Mouse (Mus musculus): Measurements from ENCODE around the gene Gp5.
"Not testable (repeated sequence)": the region's sequence is repeated elsewhere in the genome, so short reads cannot be mapped to it uniquely, and the experiment has no call there.

The Gp5 gene

DNA sequence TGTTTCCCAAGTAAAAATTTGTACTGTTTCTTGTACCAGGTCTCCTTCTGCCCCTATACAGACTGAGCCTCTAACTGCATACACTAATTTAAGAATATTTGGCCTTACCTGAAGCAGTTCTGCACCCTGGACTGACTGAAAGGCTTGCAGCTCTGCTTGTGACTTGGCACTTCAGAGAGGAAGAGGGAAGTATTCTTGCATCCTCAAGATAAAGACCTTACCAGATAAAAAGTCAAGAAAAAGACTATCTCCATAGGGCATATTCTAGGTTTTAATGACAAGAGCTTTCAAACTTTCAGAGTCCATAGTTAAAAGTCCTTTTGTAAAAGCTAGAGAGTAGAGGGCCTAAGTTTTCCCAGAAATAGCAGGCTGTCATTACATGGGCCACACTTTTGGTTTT lies at the start of gene Gp5:
TSS of gene Gp5 (minus strand) at position 133 of the 400 bp plus-strand sequence.
- no peak for DNase-seq

DNA sequence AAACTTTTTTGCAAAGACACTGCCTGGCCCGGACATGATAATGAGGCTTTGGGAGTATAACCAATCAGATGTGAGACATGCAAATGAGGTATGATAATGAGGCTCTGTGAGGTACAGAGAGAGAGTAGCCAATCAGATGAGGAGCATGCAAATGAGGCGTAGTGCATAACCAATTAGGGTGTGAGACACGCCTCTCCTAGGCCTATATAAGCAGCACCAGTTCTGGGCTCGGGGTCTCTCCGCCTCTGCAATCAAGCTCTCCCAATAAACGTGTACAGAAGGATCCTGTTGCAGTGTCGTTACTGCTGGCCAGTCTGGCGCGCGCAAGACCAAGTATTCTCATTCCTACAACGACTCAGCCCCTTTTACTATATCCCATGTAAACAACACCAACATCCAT lies 42.9 kb upstream of the Gp5 start:
- not testable (repeated sequence) for DNase-seq

DNA sequence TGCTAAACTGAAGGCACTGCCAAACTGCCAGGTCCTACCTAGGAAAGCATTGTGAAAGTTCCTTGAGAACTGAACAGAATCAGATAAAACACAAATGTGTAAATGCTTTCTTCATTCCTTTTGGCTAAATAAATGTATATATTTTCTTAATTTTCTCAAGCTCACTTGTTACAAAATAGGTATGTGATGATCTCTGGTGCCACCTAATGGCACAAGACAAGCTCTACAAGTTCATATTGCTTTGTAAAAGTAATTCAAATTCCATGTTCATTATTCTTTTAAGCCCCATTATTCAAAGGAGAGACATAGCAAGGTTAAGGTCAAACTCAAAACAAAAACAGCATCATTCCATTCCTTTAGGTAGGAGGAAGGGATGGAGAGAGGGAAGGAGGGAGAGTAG lies 3.7 kb upstream of the Gp5 start:
- no peak for DNase-seq

DNA sequence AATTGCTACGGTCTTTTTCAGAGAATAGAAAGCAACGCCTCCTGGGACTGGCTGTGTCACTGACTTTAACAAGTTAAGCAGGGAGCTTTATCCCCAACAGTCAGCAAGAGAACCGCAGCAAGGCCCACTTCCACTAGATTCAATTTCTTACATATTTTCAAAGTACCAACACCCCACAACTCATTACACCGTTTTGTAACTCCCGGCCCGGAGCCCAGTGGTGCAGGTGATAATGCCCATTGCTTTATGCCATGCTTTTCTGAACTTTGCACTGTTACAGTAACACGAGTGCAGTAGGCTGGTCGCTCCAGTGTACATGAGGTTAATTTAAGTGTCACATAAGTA lies 436 bp downstream of the Gp5 start:
- no peak for DNase-seq

DNA sequence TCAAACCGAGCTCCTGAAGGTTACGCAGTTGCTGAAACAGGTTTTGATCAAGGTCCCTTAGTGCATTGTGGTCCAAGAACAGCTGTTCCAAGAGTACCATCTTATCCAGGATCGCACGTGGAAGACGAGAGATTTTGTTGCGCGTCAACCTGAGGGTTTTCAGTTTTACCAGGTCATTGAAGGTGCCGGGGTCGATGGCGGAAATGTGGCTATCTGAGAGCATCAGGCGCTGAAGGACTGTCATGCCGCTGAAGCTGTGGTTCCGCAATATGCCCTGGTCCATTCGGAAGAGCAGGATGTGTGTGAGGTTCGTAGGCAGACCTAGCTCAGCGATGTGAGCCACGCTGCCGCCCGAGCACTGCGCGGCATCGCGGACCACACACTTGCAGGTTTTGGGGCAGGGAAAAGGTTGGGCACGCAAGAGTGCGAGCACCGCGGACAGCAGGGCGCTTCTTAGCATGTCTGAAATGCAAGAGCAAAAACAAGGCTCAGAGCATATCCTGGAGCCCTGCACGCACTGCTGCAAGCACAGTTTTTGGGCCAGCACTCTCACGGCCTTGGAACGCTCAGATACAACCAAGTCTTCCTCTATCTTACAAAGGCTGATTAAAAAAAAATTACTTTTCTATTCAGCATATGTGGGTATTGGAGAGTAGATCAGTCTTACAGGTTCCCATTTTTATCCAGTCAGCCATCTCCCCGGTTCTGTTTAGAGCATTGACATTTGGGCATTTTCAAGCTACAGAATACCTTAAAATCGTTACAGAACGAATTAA lies 996 bp downstream of the Gp5 start:
- peak; percentile 11 for DNase-seq

DNA sequence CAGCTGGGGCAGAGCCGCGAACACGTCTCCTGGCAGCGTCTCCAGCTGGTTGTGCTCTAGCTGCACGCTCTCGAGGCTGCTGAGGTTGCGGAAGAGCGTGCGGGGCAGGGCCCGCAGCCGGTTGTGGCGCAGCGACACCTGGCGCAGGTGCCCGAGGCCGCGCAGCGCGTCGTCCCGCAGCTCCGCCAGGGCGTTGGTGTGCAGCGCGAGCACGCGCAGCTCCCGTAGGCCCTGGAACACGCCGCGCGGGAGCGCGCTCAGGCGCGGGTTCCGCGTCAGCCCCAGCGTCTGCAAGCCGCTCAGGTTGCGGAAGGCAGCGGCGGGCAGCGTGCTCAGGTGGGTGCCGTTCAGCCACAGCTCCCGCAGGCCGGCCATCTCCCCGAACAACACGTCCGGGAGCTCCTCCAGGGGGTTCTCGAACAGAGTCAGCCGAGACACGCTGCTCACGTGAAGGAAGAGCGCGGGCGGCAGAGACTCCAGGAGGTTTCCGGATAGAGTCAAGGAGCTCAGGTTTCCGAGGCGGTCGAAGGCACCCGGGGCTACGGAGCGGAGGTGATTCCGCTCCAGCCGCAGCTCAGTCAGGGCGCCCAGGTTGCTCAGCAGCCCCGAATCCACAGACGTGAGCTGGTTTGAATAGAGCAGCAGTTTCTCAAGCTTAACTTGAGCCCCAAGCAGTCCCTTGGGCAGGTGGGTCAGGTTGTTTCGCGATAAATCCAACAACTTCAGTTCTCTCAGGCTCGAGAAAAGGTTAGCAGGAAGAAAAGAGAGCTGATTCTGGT lies 1.8 kb downstream of the Gp5 start:
- peak; percentile 43 for DNase-seq

DNA sequence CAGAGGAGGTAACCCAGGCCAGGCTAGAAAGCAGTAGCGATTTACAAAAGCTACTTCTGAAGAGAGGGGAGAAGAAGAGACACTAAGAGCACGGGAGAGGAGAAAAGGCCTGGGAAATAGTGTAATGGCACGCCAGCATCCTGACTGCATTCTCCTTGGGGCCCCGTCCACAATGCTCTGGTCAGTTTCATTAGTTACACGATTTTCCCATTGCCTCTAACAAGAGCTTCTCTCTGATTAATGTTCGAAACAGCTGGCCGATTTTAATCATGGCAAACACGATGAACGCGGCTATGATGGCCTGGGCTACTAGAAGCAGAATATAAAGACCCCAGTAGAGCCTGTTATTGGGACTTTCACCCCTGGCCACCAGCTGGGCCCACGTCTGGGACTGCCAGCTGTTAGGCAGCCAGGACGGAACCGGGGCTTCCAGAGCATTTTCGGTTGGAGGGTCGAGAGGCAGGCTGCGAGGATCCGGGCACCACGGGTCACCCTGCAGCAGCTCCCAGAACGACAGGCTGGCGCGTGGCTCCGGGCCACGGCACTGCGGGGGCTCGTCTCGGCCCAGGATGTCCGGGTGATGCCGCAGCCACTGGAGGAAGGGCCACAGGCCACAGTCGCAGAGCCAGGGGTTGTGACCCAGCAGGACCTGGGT lies 2.5 kb downstream of the Gp5 start:
- no peak for DNase-seq

DNA sequence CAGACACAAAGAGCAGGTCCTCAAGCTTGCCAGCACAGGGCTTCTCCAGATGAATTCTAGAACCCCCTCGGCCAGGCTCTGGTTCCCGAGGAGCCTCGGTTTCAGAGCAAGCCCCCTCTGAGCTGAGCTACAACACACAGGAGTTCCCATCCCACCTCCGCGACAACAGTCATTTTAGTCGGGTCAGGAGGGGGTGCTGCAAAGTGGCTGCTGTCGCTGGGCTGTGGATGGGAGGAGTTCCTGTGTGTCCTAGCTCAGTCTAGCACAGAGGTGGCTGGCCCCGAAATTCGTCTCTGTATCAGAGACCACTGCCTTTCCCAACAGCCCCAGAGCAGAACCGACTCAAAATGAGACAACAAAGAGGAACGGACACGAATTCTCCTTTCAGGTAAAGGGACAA lies 3.3 kb downstream of the Gp5 start:
- no peak for DNase-seq

DNA sequence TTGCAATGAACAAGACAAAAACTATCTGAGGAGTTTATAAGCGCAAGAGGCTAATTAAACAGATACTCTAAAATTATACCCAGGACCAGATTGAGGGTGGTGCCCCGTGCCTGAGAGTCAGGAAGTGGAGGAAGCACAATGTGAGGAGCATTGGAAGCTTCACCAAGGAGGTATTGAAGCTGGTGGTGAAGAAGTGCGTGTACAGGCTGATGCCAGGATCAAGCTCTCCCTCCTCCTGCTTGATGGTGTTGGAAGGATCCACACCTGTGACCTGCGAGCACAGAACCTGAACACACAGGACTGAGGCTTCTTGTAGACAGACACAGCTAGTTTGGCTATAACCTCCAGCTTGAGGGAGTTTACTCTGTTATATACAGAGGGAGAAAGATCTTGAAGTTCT lies 4.5 kb downstream of the Gp5 start:
- DNase-seq = no peak

DNA sequence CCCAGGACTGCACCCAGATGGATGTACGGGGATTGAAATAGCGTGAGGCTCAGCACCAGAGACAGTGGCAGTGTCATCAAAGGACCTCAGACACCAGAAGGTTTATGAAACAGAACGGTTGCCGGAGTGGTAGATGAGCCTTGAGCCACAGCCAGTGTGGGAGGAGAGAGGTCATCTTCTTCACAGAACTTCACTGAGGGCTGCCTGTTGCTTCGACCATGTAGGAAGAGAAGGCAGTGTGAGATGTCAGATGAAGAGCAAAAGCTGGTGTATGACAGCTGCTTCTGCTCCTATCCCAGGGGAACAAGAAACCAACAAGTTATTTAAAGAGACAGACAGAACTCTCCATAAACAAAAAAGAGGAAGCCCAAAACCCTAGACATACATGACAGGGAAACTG lies 6.3 kb downstream of the Gp5 start:
- DNase-seq = no peak

DNA sequence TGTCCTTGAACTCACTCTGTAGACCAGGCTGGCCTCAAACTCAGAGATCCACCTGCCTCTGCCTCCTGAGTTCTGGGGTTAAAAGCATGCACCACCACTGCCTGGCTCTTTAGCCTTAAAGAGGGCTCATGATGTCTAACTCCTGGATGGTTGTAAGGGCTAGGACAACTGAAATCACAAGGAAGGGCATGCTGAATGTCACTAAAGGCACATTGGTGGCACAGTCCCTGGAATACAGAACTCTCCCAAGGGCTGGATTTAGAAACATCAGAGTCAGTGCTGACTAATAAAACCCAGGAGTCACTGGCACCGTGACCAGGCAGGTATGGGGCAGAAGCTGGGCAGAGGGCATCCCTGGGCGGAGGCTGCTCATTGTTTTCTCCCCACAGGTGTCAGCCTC lies 7.2 kb downstream of the Gp5 start:
- no peak for DNase-seq

DNA sequence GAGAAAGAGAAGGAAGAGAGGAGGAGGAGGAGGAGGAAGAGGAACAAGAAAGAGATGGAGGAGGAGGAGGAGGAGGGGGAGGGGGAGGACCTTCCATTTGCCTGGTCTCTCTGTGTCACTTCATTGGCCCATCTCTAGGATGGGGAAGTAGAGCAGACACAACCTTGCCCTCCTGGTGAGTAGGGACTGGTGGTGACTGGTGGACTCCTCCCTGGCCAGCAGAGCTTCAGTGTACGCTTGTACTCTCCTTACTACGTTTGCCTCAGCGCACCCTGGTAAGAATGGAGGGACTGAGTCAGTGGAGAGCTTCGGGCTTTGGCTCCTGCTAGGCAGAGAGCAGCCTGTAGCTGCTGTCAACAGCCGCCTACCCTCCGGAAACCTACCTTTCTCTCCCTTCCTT lies 7.9 kb downstream of the Gp5 start:
- DNase-seq = no peak

DNA sequence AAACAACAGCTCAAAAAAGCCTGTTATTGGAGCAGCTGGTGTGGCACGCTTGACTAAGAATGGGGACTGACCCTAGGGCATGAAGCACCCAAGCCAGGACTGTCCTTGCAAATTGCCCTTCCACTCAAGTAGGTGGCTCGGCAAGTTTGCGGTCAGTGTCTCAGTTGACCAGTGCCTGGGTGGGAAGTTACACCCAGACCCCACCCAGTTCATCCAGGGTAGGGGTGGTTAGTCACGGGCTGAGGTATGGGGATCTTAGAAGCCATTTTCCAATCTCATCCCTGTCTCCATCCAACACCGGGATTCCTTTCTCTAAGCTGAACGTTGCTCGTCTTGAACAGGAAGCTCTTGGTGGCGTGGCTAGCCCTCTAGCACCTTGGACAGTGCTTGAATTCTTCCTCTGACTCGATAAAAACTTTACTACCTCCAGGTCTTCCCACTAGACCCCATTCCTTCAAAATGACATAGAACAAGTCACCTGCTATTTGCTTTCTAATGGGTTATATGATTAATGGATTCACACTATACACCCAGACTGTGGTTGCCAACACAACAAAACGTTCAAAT lies 10.8 kb downstream of the Gp5 start:
- no peak for DNase-seq

DNA sequence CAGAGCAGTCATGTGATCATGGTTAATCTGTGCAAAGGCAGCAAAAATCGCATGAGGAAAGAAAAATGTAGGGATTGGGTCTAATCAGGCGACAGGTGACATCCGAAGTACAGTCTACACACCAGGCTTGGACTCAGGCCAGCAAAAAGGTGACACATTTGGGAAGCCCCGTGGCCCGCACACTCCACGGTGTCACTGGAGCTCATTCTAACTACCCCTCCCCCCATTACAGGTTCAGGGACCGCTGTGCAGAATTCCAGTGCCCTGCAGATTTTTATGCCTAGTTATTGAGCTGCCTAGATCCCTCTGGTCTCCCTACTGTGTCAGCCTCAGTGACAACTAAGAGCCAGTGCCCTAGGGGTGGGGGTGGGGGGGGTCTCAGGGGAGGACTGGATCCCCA lies 13.1 kb downstream of the Gp5 start:
- no peak for DNase-seq

DNA sequence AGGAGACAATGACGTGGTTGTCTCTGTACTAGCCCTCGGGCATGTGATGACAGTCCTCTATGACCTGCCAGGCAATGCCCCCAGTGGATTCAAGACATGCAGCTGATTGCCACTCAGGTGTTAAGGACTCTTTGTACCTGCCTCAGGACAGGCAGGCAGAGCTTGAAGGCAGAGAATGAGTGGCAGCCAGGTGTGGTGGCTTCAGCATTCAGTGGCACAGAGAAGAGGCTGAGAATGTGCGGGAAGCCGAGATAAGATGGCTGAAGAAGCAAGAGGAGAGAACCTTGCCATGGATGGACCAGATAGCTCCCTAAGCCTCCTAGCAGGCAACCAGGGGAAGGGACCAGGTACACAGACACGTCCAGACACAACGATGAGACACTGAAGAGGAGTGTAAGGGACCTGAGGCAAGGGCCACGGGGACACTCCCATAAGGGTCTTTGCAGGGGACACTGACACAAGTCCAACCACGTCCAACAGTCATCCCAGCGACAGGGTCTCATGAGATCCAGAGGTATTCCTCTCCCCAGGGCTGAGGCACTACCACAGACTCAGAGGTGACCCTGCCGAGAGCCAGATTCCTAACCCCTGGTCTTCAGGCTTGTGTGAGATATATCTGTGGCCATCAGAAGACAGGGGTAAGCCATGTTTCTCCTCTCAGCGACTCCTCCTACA lies 13.8 kb downstream of the Gp5 start:
- no peak for DNase-seq

DNA sequence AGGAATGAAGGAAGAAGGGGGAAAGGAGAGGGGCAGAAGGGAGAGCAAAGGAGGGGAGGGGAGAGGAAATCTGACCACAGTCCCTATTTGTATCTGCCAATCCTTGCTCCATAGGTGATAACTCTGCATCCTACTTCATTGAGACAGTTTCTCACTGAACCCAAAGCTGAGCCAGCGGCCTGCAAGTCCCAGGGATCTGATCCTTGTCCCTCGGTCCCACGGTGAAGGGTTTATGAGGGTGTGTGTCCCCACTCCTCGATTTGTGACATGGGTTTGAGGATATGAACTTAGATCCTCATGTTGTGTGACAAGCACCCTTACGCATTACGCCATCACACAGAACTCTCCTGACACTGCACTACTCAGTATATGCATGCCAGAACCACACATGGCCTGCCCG lies 15.5 kb downstream of the Gp5 start:
- no peak for DNase-seq

DNA sequence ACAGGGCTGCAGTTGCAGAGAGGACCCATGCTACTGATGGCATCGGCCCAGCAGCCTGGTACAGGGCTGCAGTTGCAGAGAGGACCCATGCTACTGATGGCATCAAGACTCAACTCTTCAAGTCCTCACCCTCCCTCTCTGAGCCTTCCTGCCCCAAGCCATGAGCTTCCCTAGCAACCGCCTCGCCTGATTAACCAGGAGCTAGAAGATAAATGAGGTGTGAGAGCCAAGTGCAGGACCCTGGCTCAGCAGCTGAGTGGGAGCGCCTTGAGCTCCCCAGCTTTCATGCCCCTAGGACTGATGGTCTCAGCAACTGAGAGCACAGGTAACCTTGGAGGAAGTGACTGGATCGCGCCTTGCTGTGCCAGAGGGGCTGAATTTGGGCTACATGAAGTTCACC lies 20.1 kb downstream of the Gp5 start:
- DNase-seq = no peak

DNA sequence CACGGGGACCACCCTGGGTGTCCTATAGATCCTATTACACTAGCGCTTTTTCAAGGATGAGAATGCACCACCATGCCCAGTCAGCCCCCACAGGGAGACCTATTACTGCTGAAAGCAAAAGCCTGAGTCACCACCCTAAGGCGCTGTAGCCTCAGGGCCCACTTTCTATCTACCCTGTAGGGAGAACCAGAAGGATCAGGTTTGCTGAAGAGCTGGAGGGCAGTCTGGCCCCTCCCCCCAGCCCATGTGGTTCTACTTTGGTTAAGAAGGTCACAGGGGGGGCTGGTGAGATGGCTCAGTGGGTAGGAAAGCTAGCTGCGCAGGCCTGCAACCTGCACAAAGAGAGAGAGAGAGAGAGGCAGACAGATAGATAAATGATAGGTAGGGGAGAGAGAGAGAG lies 24.9 kb downstream of the Gp5 start:
- no peak for DNase-seq

DNA sequence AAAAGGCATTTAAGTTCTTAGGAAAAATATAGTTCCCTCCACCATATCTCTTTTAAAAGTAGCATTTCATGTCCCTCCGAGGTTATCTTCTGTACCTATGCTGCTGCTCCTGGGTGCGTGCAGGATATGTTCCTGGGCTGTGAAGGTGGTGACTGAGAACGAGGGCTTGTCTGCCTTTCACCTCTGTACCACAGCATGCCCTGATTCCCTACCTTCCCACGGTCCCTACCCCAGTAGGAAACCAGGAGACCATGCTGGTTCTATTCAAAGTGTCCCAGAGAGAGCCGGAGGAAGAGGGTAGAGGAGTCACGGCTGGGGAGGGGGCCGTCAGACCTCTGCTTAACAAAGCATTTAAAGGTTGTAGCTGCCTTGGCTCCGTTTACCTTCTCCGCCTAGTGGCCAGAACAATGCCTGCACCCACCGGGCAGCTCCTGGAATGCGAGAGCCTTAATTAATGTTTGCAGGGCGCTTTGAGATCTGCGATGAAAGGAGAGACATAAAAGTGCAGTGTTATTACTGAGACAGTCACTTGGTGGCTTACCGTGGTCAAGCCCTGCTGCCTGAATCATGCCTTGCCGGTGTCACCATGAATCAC lies 26.7 kb downstream of the Gp5 start:
- DNase-seq = peak; percentile 54

DNA sequence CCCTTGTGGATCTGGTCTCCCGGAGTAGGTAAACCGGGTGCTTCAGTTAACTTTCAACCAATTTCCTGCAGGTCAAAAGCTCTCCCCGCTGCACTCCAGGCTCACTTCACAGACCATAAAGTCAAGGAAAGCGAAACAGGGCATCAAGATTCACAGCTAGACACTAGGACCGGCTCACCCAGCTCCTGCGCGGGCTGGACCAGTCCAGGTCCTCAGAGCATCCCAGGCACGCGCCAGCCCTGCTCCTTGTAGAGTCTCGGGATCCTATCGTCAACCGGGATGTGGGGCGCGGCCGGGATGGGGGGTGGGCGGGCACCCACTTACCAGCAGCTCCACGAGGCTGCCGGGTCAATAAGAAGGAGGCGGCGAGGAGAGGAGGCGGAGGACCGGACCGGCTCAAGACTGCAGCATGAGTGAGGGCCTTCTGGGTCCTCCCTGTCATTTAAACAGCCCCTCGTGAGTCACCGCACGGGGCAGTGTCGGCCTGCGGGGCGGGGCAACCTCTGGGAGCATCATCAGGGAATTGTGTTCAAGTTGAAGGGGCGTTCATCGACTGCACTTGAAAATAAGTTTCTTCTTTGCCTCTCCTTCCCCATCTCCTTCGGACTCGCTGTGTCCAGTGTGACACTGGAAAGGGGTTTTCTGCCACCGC lies 27.6 kb downstream of the Gp5 start, which contains the start of gene Lrrc15:
TSS of gene Lrrc15 (minus strand) at position 413 of the 652 bp plus-strand sequence.
- no peak for DNase-seq

DNA sequence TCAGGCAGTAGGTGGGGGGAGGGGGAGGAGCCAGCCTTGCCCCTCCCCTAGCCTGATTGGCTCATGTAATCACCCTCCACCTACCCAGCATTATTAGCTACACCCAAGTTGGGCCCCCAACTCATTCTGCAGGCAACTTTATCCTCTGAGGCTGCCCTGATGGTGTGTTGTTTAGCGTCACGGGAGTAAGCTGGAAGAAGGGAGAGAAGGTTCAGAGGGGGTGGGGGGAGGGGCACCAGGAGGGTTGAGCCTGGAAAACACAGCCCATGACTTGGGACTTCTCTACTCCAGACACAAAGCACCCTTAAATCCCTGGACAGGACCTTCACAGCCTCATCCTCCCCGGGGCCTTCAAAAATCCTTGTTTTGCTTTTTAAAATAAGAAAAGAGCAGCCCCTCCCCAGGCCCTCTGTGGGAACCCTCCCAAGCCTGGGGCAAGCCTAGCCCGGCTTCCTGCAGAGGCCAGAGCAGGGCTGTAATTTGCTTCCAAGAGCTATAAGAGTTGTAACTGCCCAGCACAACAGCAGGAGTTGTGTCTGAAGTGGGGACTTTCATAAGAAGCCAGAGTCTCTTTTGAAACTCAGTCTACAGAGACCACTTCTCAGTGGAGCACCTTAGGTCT lies 29.8 kb downstream of the Gp5 start:
- no peak for DNase-seq

DNA sequence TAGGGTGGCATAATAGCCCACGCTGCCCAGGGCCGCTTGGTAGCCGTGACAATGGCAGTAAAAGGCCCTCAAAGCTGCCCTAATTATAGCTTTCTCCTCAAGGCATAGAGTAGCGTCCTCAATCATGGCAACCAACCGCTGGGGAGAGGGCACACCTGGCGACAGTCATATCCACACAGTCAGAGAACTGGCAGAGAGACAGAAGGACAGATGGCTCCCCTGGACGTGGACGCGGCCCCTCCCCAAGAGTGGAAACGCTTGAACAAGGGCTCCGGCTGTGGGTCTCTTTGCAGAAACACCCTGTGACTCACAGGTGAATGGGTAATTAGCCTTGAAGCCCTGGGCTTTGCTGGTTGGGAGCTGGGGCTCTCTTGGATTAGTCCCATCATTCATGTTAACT lies 32.2 kb downstream of the Gp5 start:
- no peak for DNase-seq
